Mouse (Mus musculus) liver, adult 2 months (tissue): ENCODE measurements around the gene Arid2.

Source experiments
- CTCF ChIP-seq: fragments of 200-500 bp; IDR thresholded peaks from 2 replicates; pipeline ENCODE4 v1.5.1; 2011; ENCODE audit warnings: low read depth, low read length, control low read depth
- POLR2A ChIP-seq: fragments of 200-500 bp; IDR thresholded peaks from 2 replicates; pipeline ENCODE4 v1.6.1; 2011; ENCODE audit warnings: low read length, control low read depth; ENCODE audit not compliant: insufficient read depth; ENCODE audit errors: extremely low read depth

DNA sequence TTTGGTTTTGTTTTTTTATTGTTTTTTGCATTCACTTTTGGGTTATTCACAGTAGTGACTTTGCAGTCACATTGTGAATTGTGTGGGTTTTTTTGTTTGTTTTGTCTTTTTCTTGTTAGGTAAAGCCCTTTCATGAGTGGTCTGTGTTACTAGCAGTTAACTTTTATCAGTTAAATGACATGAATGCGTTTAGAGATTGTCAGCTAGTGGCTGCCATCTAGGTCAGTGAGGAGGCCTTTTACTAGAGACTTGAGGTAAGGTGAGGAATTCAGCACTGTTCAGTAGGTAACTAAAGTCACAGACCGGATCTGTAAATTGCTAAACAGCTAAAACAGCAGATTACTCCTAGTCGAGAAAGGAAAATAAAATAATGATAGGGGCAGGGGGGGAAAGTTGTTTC, 6.1 kb downstream of the Arid2 start:
- TF ChIP-seq CTCF (no peak), POLR2A (no peak)
